Mouse (Mus musculus) left cerebral cortex, adult 9 months (tissue): ENCODE data around the gene Gk5.
A peak's percentile ranks its signal among the peaks of the same experiment; 100 is the strongest.
"Not testable (repeated sequence)": the region's sequence is repeated elsewhere in the genome, so short reads cannot be mapped to it uniquely, and the experiment has no call there.

Experiments used
- DNase-seq, 2 experiments: peaks; one replicate each; pipeline ENCODE4 v3.0.0; 2022; ENCODE audit warnings: low spot score in 2 of 2

Gk5 gene

GRCm38 (mm10) chr9:96118861-96119772 lies at the start of gene Gk5:
TSS of gene Gk5 (plus strand) at chr9:96119362.
- DNase-seq, result peak; percentile 65 to 94

- DNase-seq, result no peak
Observed at GRCm38 (mm10) chr9:96078752-96079315, 40.3 kb upstream of the Gk5 start.

GRCm38 (mm10) chr9:96085293-96085692 lies 33.9 kb upstream of the Gk5 start:
- no peak for DNase-seq

- DNase-seq, result no peak
Observed at GRCm38 (mm10) chr9:96087671-96088070, 31.5 kb upstream of the Gk5 start.

- DNase-seq, result not testable (repeated sequence)
Observed at GRCm38 (mm10) chr9:96088456-96088855, 30.7 kb upstream of the Gk5 start.

- not testable (repeated sequence) for DNase-seq
Observed at GRCm38 (mm10) chr9:96092637-96093036, 26.5 kb upstream of the Gk5 start.

GRCm38 (mm10) chr9:96093221-96093620 lies 25.9 kb upstream of the Gk5 start:
- DNase-seq, result no peak

- DNase-seq, result no peak
Observed at GRCm38 (mm10) chr9:96094341-96094740, 24.8 kb upstream of the Gk5 start.

- DNase-seq, result no peak
Observed at GRCm38 (mm10) chr9:96095192-96095591, 24.0 kb upstream of the Gk5 start.

GRCm38 (mm10) chr9:96102846-96103245 lies 16.3 kb upstream of the Gk5 start:
- no peak for DNase-seq

- DNase-seq, result no peak
Observed at GRCm38 (mm10) chr9:96112879-96113361, 6.2 kb upstream of the Gk5 start.

GRCm38 (mm10) chr9:96116801-96117200 lies 2.4 kb upstream of the Gk5 start:
- no peak for DNase-seq

- DNase-seq, result no peak
Observed at GRCm38 (mm10) chr9:96118216-96118615, 946 bp upstream of the Gk5 start.

- no peak for DNase-seq
Observed at GRCm38 (mm10) chr9:96127972-96128371, 8.8 kb downstream of the Gk5 start.

GRCm38 (mm10) chr9:96132956-96133603 lies 13.9 kb downstream of the Gk5 start:
- DNase-seq, result no peak

GRCm38 (mm10) chr9:96134470-96134869 lies 15.3 kb downstream of the Gk5 start:
- DNase-seq, result no peak

- peak in 1 of 2 experiments; percentile 43 for DNase-seq
Observed at GRCm38 (mm10) chr9:96134916-96135315, 15.8 kb downstream of the Gk5 start.

GRCm38 (mm10) chr9:96135461-96135860 lies 16.3 kb downstream of the Gk5 start:
- no peak for DNase-seq

GRCm38 (mm10) chr9:96138958-96139357 lies 19.8 kb downstream of the Gk5 start:
- DNase-seq, result no peak

- DNase-seq, result no peak
Observed at GRCm38 (mm10) chr9:96139876-96140275, 20.7 kb downstream of the Gk5 start.

GRCm38 (mm10) chr9:96140931-96141330 lies 21.8 kb downstream of the Gk5 start:
- no peak for DNase-seq

- no peak for DNase-seq
Observed at GRCm38 (mm10) chr9:96142499-96142898, 23.3 kb downstream of the Gk5 start.
